Mouse (Mus musculus) liver, postnatal 0 days (tissue): ENCODE data around the gene Igfbp5.

Experiments used
- CTCF ChIP-seq: sonication (generic); IDR thresholded peaks from 2 replicates; pipeline ENCODE4 v1.5.1; 2016; ENCODE audit warnings: antibody characterized with exemption, low read depth
- EP300 ChIP-seq: IDR thresholded peaks from 2 replicates; pipeline ENCODE4 v1.6.1; 2016; ENCODE audit warnings: antibody characterized with exemption, low read depth, mild to moderate bottlenecking

GRCm38 (mm10) chr1:72813089-72813638 is 61.5 kb downstream of the Igfbp5 start:
- TF ChIP-seq CTCF: no peak
- TF ChIP-seq EP300: no peak
